In the genomic region with DNA sequence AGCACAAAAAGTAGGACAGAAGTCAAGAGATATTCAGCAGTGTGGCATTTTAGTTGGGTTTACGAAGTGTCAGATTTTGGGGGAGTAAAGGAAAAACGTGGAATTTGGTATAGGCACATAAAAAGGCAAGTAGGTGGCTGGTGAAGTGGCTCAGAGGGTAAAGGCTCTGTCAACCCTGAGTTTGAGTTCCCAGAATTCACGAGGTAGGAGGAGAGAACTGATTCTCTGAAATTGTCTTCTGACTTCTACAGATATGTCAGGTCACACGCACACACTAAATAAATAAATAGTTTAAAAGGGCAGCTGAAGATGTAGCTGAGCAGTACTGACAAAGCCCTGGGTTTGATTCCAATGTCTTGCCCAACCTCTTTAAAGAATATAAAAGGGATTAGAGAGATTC, we compare ENCODE assay signal across 12 mouse cellular contexts. TPM values are rescaled to one million over a fixed set of nuclear protein-coding genes. Genes with fewer than 3 reads are reported as not detected.
DNase-seq lines count a peak whose midpoint lies in the region; ATAC-seq lines count a peak whose summit lies in the region.
"Had no signal": no experiment of that assay in that cellular context is flagged by ENCODE, and none has a peak within 500 bp of the region (broad histone marks: within the 10 kb centered on the region; RNA-seq: fewer than 3 reads in every experiment).

No protein-coding gene starts in this region.

- WGBS in heart, embryonic 10.5 days = 71% methylated on average over 4 of the region's 4 CpGs
- WGBS in midbrain, embryonic 10.5 days = 75% methylated on average over 4 of the region's 4 CpGs
- WGBS in midbrain, embryonic 11.5 days = 69% methylated on average over 4 of the region's 4 CpGs
- WGBS in liver, embryonic 12.5 days (ENCODE audit: insufficient replicate concordance) = 50% methylated on average over 4 of the region's 4 CpGs

- peaks cover 30% of the 10 kb centered on the region for H3K4me1 ChIP-seq in heart, embryonic 10.5 days
- H3K4me1 ChIP-seq in midbrain, embryonic 10.5 days = peaks cover 44% of the 10 kb centered on the region
- peaks cover 17% of the 10 kb centered on the region for H3K4me1 ChIP-seq in midbrain, embryonic 11.5 days (ENCODE audit: control insufficient read depth, insufficient read depth, low read length)
- peaks cover 48% of the 10 kb centered on the region for H3K4me1 ChIP-seq in liver, embryonic 12.5 days

- no peak for ATAC-seq in midbrain, embryonic 11.5 days (ENCODE audit: low FRiP score)
- no peak for ATAC-seq in liver, embryonic 12.5 days
- ATAC-seq: activated CD4-positive, CD25-positive, alpha-beta regulatory T cell, adult 4 months had no signal

- H3K27ac ChIP-seq in heart, embryonic 10.5 days = no peak overlapping the region
- no peak overlapping the region for H3K27ac ChIP-seq in midbrain, embryonic 10.5 days (replicated peaks)
- H3K27ac ChIP-seq in midbrain, embryonic 11.5 days (ENCODE audit: low read depth, low read length) = no peak overlapping the region
- peak overlapping the region; percentile 85; the same call in 1 of the 2 replicates for H3K27ac ChIP-seq in liver, embryonic 12.5 days

- H3K36me3 ChIP-seq in heart, embryonic 10.5 days = peaks cover 2% of the 10 kb centered on the region; the same call in 1 of the 2 replicates
- peaks cover 8% of the 10 kb centered on the region for H3K36me3 ChIP-seq in midbrain, embryonic 10.5 days
- H3K36me3 ChIP-seq in midbrain, embryonic 11.5 days (ENCODE audit: control insufficient read depth, insufficient read depth, low read length) = no peaks in the 10 kb centered on the region
- H3K36me3 ChIP-seq in liver, embryonic 12.5 days = peaks cover 4% of the 10 kb centered on the region

- H3K9me3 ChIP-seq in heart, embryonic 10.5 days = no peaks in the 10 kb centered on the region
- H3K9me3 ChIP-seq in midbrain, embryonic 10.5 days (replicated peaks) = no peaks in the 10 kb centered on the region
- H3K9me3 ChIP-seq in midbrain, embryonic 11.5 days (ENCODE audit: control insufficient read depth, low read length) = no peaks in the 10 kb centered on the region
- H3K9me3 ChIP-seq in liver, embryonic 12.5 days (replicated peaks) = no peaks in the 10 kb centered on the region

- no peaks in the 10 kb centered on the region for H3K27me3 ChIP-seq in heart, embryonic 10.5 days (ENCODE audit: insufficient read depth, poor library complexity, severe bottlenecking)
- no peaks in the 10 kb centered on the region; the same call in 1 of the 2 replicates for H3K27me3 ChIP-seq in midbrain, embryonic 10.5 days (ENCODE audit: low read depth, poor library complexity, severe bottlenecking)
- no peaks in the 10 kb centered on the region for H3K27me3 ChIP-seq in midbrain, embryonic 11.5 days (ENCODE audit: control insufficient read depth, insufficient read depth, low read length)
- peaks cover 29% of the 10 kb centered on the region for H3K27me3 ChIP-seq in liver, embryonic 12.5 days (replicated peaks)

- H3K4me3 ChIP-seq in heart, embryonic 10.5 days = peak overlapping the region; percentile 81
- peak overlapping the region; percentile 94 for H3K4me3 ChIP-seq in midbrain, embryonic 10.5 days
- no peak overlapping the region for H3K4me3 ChIP-seq in midbrain, embryonic 11.5 days (ENCODE audit: low read depth, low read length)
- peak overlapping the region; percentile 98 for H3K4me3 ChIP-seq in liver, embryonic 12.5 days

- H3K9ac ChIP-seq in midbrain, embryonic 11.5 days (ENCODE audit: low read length) = no peak overlapping the region
- H3K9ac ChIP-seq in liver, embryonic 12.5 days = peak overlapping the region; percentile 91

- H3K4me2 ChIP-seq in midbrain, embryonic 11.5 days = no peak overlapping the region
- H3K4me2 ChIP-seq in liver, embryonic 12.5 days = peak overlapping the region; percentile 84

- DNase-seq in heart, embryonic 10.5 days (ENCODE audit: low spot score) = no peak
- no peak for DNase-seq in heart, adult 8-10 months (ENCODE audit: low spot score)
- DNase-seq in midbrain, embryonic 10.5 days (ENCODE audit: low spot score) = no peak
- DNase-seq in midbrain, embryonic 11.5 days (ENCODE audit: low spot score, missing footprints) = no peak
- no peak for DNase-seq in yolk sac, embryonic 10.5 days (ENCODE audit: low spot score)
- no peak for DNase-seq in embryo, embryonic 10 days (ENCODE audit: low spot score)
- DNase-seq in adrenal gland, postnatal 36 days = no peak
- DNase-seq: B cell, adult 2 months; embryo, embryonic 11 days; kidney, postnatal 4 days had no signal

RNA-seq across cellular contexts. Expression of gene Samd10, which starts 3.4 kb away (rescaled TPM):
- 15.0 and 16.6 TPM in 2 replicates for polyA plus RNA-seq in heart, embryonic 10.5 days (2016; fragmentation: Nextera tagmentation; extraction: Ambion mirVana)
- total RNA-seq in heart, adult 8-10 months (2022) = 1 to 10 TPM; 1.2 to 1.6 (median 1.5) TPM
- polyA plus RNA-seq in midbrain, embryonic 10.5 days (2016; fragmentation: Nextera tagmentation; extraction: Ambion mirVana) = 36.4 and 56.1 TPM in 2 replicates
- polyA plus RNA-seq in midbrain, embryonic 11.5 days (2014; fragmentation: Nextera tagmentation; extraction: Ambion mirVana) = 63.4 and 64.4 TPM in 2 replicates
- polyA plus RNA-seq in liver, embryonic 12.5 days (2016; fragmentation: Nextera tagmentation; extraction: Ambion mirVana) = 2.8 and 3.0 TPM in 2 replicates
- 10 to 100 TPM; 13.8 to 14.7 TPM for total RNA-seq in adrenal gland, postnatal 36 days (2021)

RNA-seq across cellular contexts. Expression of gene Zfp512b, which starts 9.8 kb away (rescaled TPM):
- 36.0 and 37.0 TPM in 2 replicates for polyA plus RNA-seq in heart, embryonic 10.5 days (2016; fragmentation: Nextera tagmentation; extraction: Ambion mirVana)
- total RNA-seq in heart, adult 8-10 months (2022) = 10 to 100 TPM; 11.0 to 18.7 (median 14.0) TPM
- polyA plus RNA-seq in midbrain, embryonic 10.5 days (2016; fragmentation: Nextera tagmentation; extraction: Ambion mirVana) = 34.6 and 48.0 TPM in 2 replicates
- 24.6 and 27.0 TPM in 2 replicates for polyA plus RNA-seq in midbrain, embryonic 11.5 days (2014; fragmentation: Nextera tagmentation; extraction: Ambion mirVana)
- 22.2 and 23.4 TPM in 2 replicates for polyA plus RNA-seq in liver, embryonic 12.5 days (2016; fragmentation: Nextera tagmentation; extraction: Ambion mirVana)
- total RNA-seq in adrenal gland, postnatal 36 days (2021) = 10 to 100 TPM; 43.1 to 61.3 TPM

RNA-seq across cellular contexts. Expression of gene Prpf6, which starts 10.7 kb away (rescaled TPM):
- polyA plus RNA-seq in heart, embryonic 10.5 days (2016; fragmentation: Nextera tagmentation; extraction: Ambion mirVana) = 56.1 and 62.9 TPM in 2 replicates
- total RNA-seq in heart, adult 8-10 months (2022) = 10 to 100 TPM; 34.3 to 42.6 (median 35.0) TPM
- polyA plus RNA-seq in midbrain, embryonic 10.5 days (2016; fragmentation: Nextera tagmentation; extraction: Ambion mirVana) = 82.0 and 85.4 TPM in 2 replicates
- polyA plus RNA-seq in midbrain, embryonic 11.5 days (2014; fragmentation: Nextera tagmentation; extraction: Ambion mirVana) = 77.0 and 82.6 TPM in 2 replicates
- polyA plus RNA-seq in liver, embryonic 12.5 days (2016; fragmentation: Nextera tagmentation; extraction: Ambion mirVana) = 45.6 and 48.2 TPM in 2 replicates
- total RNA-seq in adrenal gland, postnatal 36 days (2021) = 10 to 100 TPM; 61.8 to 66.9 TPM

RNA-seq across cellular contexts. Expression of gene Uckl1, which starts 17.7 kb away (rescaled TPM):
- 67.3 and 83.6 TPM in 2 replicates for polyA plus RNA-seq in heart, embryonic 10.5 days (2016; fragmentation: Nextera tagmentation; extraction: Ambion mirVana)
- 10 to 100 TPM; 26.8 to 39.2 (median 35.0) TPM for total RNA-seq in heart, adult 8-10 months (2022)
- polyA plus RNA-seq in midbrain, embryonic 10.5 days (2016; fragmentation: Nextera tagmentation; extraction: Ambion mirVana) = 49.8 and 59.3 TPM in 2 replicates
- polyA plus RNA-seq in midbrain, embryonic 11.5 days (2014; fragmentation: Nextera tagmentation; extraction: Ambion mirVana) = 46.4 and 50.2 TPM in 2 replicates
- 30.7 and 32.7 TPM in 2 replicates for polyA plus RNA-seq in liver, embryonic 12.5 days (2016; fragmentation: Nextera tagmentation; extraction: Ambion mirVana)
- total RNA-seq in adrenal gland, postnatal 36 days (2021) = 10 to 100 TPM; 77.0 to 79.8 TPM

RNA-seq across cellular contexts. Expression of gene Gm29797, which starts 54.5 kb away (rescaled TPM):
- 0.24 TPM in 1 of 2 replicates, not detected in the other for polyA plus RNA-seq in heart, embryonic 10.5 days (2016; fragmentation: Nextera tagmentation; extraction: Ambion mirVana)
- total RNA-seq in heart, adult 8-10 months (2022) = not detected
- 0.19 and 0.32 TPM in 2 replicates for polyA plus RNA-seq in midbrain, embryonic 10.5 days (2016; fragmentation: Nextera tagmentation; extraction: Ambion mirVana)
- not detected in 2 replicates for polyA plus RNA-seq in midbrain, embryonic 11.5 days (2014; fragmentation: Nextera tagmentation; extraction: Ambion mirVana)
- polyA plus RNA-seq in liver, embryonic 12.5 days (2016; fragmentation: Nextera tagmentation; extraction: Ambion mirVana) = not detected in 2 replicates
- under 1 TPM in 1 of 2 experiments, not detected in 1; 0.43 TPM for total RNA-seq in adrenal gland, postnatal 36 days (2021)
- polyA plus RNA-seq: activated CD4-positive, CD25-positive, alpha-beta regulatory T cell, adult 4 months had no signal
